Mouse (Mus musculus): Measurements from ENCODE around the gene Col6a6.
A peak's percentile ranks its signal among the peaks of the same experiment; 100 is the strongest.
"Not testable (repeated sequence)": the region's sequence is repeated elsewhere in the genome, so short reads cannot be mapped to it uniquely, and the experiment has no call there.

Col6a6 gene

DNA sequence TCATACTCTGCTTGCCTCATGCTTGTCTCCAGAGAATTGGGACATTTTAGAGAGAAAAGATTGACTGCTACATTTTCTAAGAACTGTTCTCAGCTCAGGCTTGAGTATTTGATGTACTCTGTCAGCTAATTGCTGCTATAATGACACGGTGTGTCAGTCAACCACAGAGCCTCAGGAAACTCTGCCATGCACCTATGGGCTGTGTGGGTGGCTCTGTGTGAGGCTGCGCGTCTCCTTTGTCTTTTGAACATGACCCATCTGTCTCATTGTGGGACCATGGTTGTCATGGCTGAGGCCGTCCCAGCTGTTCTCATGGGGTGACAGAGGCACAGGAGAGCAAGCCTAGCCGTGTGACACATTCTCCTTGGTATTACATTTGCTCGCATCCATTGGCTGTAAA lies 168.1 kb downstream of the Col6a6 start:
- DNase-seq = no peak

GRCm38 (mm10) chr9:105658216-105658615 lies 169.7 kb downstream of the Col6a6 start:
- no peak for DNase-seq

GRCm38 (mm10) chr9:105656189-105656588 lies 171.8 kb downstream of the Col6a6 start:
- no peak for DNase-seq

GRCm38 (mm10) chr9:105642460-105643371 lies 185.2 kb downstream of the Col6a6 start, which contains the start of gene Pik3r4:
Gene Pik3r4 (plus strand): TSS chr9:105642978.
- DNase-seq = peak; percentile 95

GRCm38 (mm10) chr9:105641377-105641776 lies 186.6 kb downstream of the Col6a6 start:
- not testable (repeated sequence) for DNase-seq

Measured in embryo, embryonic 11 days (tissue).